Mouse (Mus musculus): Measurements from ENCODE around the gene Laptm4a.

DNA sequence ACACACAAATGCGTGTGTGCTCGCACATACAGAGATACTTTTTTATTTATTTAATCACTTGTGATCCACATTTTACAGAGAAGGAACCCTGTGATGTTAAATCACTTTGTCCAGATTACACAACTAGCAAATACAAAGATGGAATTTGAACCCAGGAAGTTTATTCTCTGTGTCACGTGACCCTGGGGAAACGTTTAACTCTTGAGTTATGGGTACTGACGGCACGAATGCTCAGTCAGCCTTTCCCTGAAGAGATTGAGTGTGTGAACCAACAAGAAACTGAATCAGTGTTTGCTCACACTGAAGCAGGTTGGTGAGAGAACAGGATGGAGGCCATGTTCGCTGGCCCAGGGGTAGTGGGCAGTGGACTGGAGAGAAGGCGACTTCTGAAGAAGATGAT, 39.1 kb upstream of the Laptm4a start:
- TF ChIP-seq POLR2A (IDR thresholded peaks at IDR 0.05; ENCODE audit: borderline replicate concordance, control insufficient read depth, low read depth, low read length): no peak
- no peak for TF ChIP-seq CTCF (IDR thresholded peaks at IDR 0.05; ENCODE audit: control insufficient read depth, insufficient read depth, low read length)

All from bone marrow, adult 2 months (tissue).